8 mouse cellular contexts compared by ENCODE assay signal in genomic region chr6:22356086-22356507, GRCm38 (mm10). TPM values are rescaled to one million over a fixed set of nuclear protein-coding genes. Genes with fewer than 3 reads are reported as not detected.
DNase-seq lines count a peak whose midpoint lies in the region; ATAC-seq lines count a peak whose summit lies in the region.

Fam3c (minus strand) TSS chr6:22356243.

- peak within 1 kb of the TSS; percentile 53 for H3K4me2 ChIP-seq in hindbrain, embryonic 12.5 days (replicated peaks)

- peak; percentile 99 for ATAC-seq in hindbrain, embryonic 12.5 days (ENCODE audit: low FRiP score)

- H3K27me3 ChIP-seq in hindbrain, embryonic 12.5 days = no peaks in the 10 kb centered on the region

- H3K9ac ChIP-seq in hindbrain, embryonic 12.5 days = peak within 1 kb of the TSS; percentile 81

- DNase-seq in MN1 (ENCODE audit: low spot score) = peak; percentile 95
- DNase-seq in cerebellum, adult 9-11 months = peak; percentile 93
- peak; percentile 86 to 94 for DNase-seq in frontal cortex, postnatal 10 days (ENCODE audit: low spot score in 2 of 2)
- DNase-seq in layer of hippocampus, postnatal 14 days (ENCODE audit: low spot score in 2 of 2) = peak; percentile 94
- peak; percentile 97 for DNase-seq in lung, postnatal 14 days
- peak; percentile 85 for DNase-seq in retina, adult 2 months (ENCODE audit: low read depth, low spot score)
- peak; percentile 95 to 96 for DNase-seq in thymus, postnatal 36 days

- H3K27ac ChIP-seq in hindbrain, embryonic 12.5 days = peak within 1 kb of the TSS; percentile 86

- under 1% methylated on average over 25 of the region's 38 CpGs for WGBS in hindbrain, embryonic 12.5 days

- peak within 1 kb of the TSS; percentile 74 for H3K4me3 ChIP-seq in hindbrain, embryonic 12.5 days

- peaks cover 5% of the 10 kb centered on the region for H3K4me1 ChIP-seq in hindbrain, embryonic 12.5 days

- H3K9me3 ChIP-seq in hindbrain, embryonic 12.5 days (replicated peaks) = no peaks in the 10 kb centered on the region

- H3K36me3 ChIP-seq in hindbrain, embryonic 12.5 days = no peaks in the 10 kb centered on the region

RNA-seq across cellular contexts. Expression of gene Fam3c, which starts in this region (rescaled TPM):
- 33.8 and 43.1 TPM in 2 replicates for polyA plus RNA-seq in hindbrain, embryonic 12.5 days (2016; fragmentation: Nextera tagmentation; extraction: Ambion mirVana)
- total RNA-seq in layer of hippocampus, postnatal 14 days (2021) = 10 to 100 TPM; 74.0 to 75.9 TPM

Comparison
In these comparisons a context has a peak if more than half of its experiments do, and no peak if none do; other contexts are left out.
1. Peak in every context shown above with its lines: DNase-seq, ATAC-seq, H3K4me3 ChIP-seq and H3K27ac ChIP-seq.